Mouse (Mus musculus): ENCODE measurements at regions not wholly inside any gene's neighbourhood (a gene's known extent, or its start where the extent isn't known, plus 50 kb on each side); places are given as distances from the start of the nearest gene placed in this dataset.

DNA sequence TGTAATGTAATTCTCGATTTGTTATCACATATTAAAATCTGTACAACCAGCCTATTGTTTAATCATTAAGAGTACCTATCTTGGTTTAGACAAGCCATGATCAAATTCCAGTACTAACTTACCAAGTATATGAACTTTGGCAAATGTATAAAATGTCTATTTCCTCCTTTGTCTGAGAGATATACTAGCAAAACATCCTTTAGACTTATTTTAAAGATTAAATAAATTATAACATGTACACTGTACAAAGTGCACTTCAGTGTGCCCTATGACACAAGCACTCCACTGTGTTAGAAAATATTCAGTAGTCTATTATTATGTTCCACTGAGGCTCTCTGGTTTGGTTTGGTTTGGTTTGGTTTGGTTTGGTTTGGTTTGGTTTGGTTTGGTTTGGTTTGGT, 156.0 kb upstream of the Fat1 start:
- no peak for TF ChIP-seq POLR2A (IDR thresholded peaks at IDR 0.05; ENCODE audit: low read depth, low read length)
- TF ChIP-seq CTCF (conservative IDR thresholded peaks at IDR 0.05; ENCODE audit: insufficient read depth, insufficient read length, low read depth, low read length), result no peak

Data from kidney, adult 2 months (tissue).